ENCODE assay signal across 8 mouse cellular contexts in genomic region chr15:6708526-6709441, GRCm38 (mm10). TPM values are rescaled to one million over a fixed set of nuclear protein-coding genes. Genes with fewer than 3 reads are reported as not detected.
A peak's percentile ranks its signal among the peaks of the same experiment; 100 is the strongest.
DNase-seq lines count a peak whose midpoint lies in the region; ATAC-seq and TF ChIP-seq lines count a peak whose summit lies in the region.

No protein-coding gene starts in this region.

- peaks cover 4% of the 10 kb centered on the region for H3K4me1 ChIP-seq in cortical plate, adult 2 months (ENCODE audit: control insufficient read depth, insufficient read depth, low read length)
- H3K4me1 ChIP-seq in kidney, embryonic 15.5 days: peaks cover 29% of the 10 kb centered on the region
- peaks cover 26% of the 10 kb centered on the region for H3K4me1 ChIP-seq in lung, embryonic 15.5 days
- H3K4me1 ChIP-seq in olfactory bulb, adult 2 months (ENCODE audit: control insufficient read depth, insufficient read depth, low read length): 0 out of 2 replicates have a peak, but pooled peaks cover 2% of the 10 kb centered on the region

- H3K27me3 ChIP-seq in kidney, embryonic 15.5 days: peaks cover 10% of the 10 kb centered on the region; the same call in 1 of the 2 replicates
- peaks cover 3% of the 10 kb centered on the region; the same call in 1 of the 2 replicates for H3K27me3 ChIP-seq in lung, embryonic 15.5 days

- peak overlapping the region; percentile 99 for H3K27ac ChIP-seq in cortical plate, adult 2 months (ENCODE audit: insufficient read depth, low read length)
- H3K27ac ChIP-seq in kidney, embryonic 15.5 days: peak overlapping the region; percentile 97
- peak overlapping the region; percentile 83 for H3K27ac ChIP-seq in lung, embryonic 15.5 days
- H3K27ac ChIP-seq in olfactory bulb, adult 2 months (ENCODE audit: insufficient read depth, low read depth, low read length): 0 out of 2 replicates have a peak overlapping the region, but pooled peaks have one; percentile 33

- no peaks in the 10 kb centered on the region for H3K36me3 ChIP-seq in kidney, embryonic 15.5 days
- no peaks in the 10 kb centered on the region for H3K36me3 ChIP-seq in lung, embryonic 15.5 days

- peak; percentile 59 to 64 for DNase-seq in B cell, adult 2 months
- peak; percentile 68 for DNase-seq in ZHBTc4 (ENCODE audit: low read depth, low spot score)
- peak; percentile 58 to 63 for DNase-seq in thymus, postnatal 10 days (ENCODE audit: low spot score in 2 of 2)

- 1% methylated on average over 85 of the region's 89 CpGs for WGBS in kidney, embryonic 15.5 days
- WGBS in lung, embryonic 15.5 days: under 1% methylated on average over 64 of the region's 89 CpGs
- 2% methylated on average over 89 of the region's 89 CpGs for WGBS in olfactory bulb, adult 2 months

- TF ChIP-seq CTCF in cortical plate, adult 2 months (IDR thresholded peaks at IDR 0.05; ENCODE audit: extremely low read depth, insufficient read depth, low read length): no peak
- TF ChIP-seq CTCF in olfactory bulb, adult 2 months (IDR thresholded peaks at IDR 0.05; ENCODE audit: insufficient read depth, low read depth, low read length): no peak

- no peak for TF ChIP-seq POLR2A in cortical plate, adult 2 months (IDR thresholded peaks at IDR 0.05; ENCODE audit: extremely low read depth, insufficient read depth, low read length)
- TF ChIP-seq POLR2A in olfactory bulb, adult 2 months (IDR thresholded peaks at IDR 0.05; ENCODE audit: insufficient read depth, low read depth, low read length): no peak

- peak overlapping the region; percentile 93 for H3K4me3 ChIP-seq in cortical plate, adult 2 months (ENCODE audit: insufficient read depth, low read length)
- peak overlapping the region; percentile 95 for H3K4me3 ChIP-seq in kidney, embryonic 15.5 days (replicated peaks)
- peak overlapping the region; percentile 74 for H3K4me3 ChIP-seq in lung, embryonic 15.5 days
- peak overlapping the region; percentile 98 for H3K4me3 ChIP-seq in olfactory bulb, adult 2 months (ENCODE audit: insufficient read depth, low read depth, low read length)

- H3K4me2 ChIP-seq in kidney, embryonic 15.5 days: peak overlapping the region; percentile 92
- peak overlapping the region; percentile 90 for H3K4me2 ChIP-seq in lung, embryonic 15.5 days

- H3K9me3 ChIP-seq in kidney, embryonic 15.5 days (replicated peaks): no peaks in the 10 kb centered on the region
- H3K9me3 ChIP-seq in lung, embryonic 15.5 days: no peaks in the 10 kb centered on the region

- peak; percentile 17 for ATAC-seq in granulocyte monocyte progenitor cell, adult 5-6 weeks (replicated peaks; ENCODE audit: poor library complexity, severe bottlenecking)
- peak; percentile 78 for ATAC-seq in kidney, embryonic 15.5 days (replicated peaks; ENCODE audit: low FRiP score)
- ATAC-seq in lung, embryonic 15.5 days (ENCODE audit: borderline replicate concordance, extremely low read depth, low FRiP score, low TSS enrichment): peak; percentile 77

- H3K9ac ChIP-seq in kidney, embryonic 15.5 days: peak overlapping the region; percentile 89
- peak overlapping the region; percentile 83 for H3K9ac ChIP-seq in lung, embryonic 15.5 days

RNA-seq across cellular contexts. Expression of gene Rictor, which starts 0.6 kb away (rescaled TPM):
- 17.1 and 17.9 TPM in 2 replicates for polyA plus RNA-seq in cortical plate, adult 2 months (2012; rRNA removed)
- 19.4 and 25.6 TPM in 2 replicates for total RNA-seq in granulocyte monocyte progenitor cell, adult 5-6 weeks (2014; fragmentation: Nextera tagmentation)
- total RNA-seq in granulocyte monocyte progenitor cell, adult 5-6 weeks (2017): 25.7 and 30.9 TPM in 2 replicates
- 39.8 and 41.9 TPM in 2 replicates for polyA plus RNA-seq in kidney, embryonic 15.5 days (2015; fragmentation: Nextera tagmentation; extraction: Ambion mirVana)
- polyA plus RNA-seq in lung, embryonic 15.5 days (2015; fragmentation: Nextera tagmentation; extraction: Ambion mirVana): 41.3 and 45.5 TPM in 2 replicates
- not detected in 2 replicates for polyA plus RNA-seq in olfactory bulb, adult 2 months (2012; ENCODE audit: insufficient read depth, insufficient read length, low replicate concordance, missing spikeins)

Comparison
In these comparisons a context has a peak if more than half of its experiments do, and no peak if none do; other contexts are left out.
1. Peak in every context shown above with its lines: DNase-seq, ATAC-seq, H3K4me3 ChIP-seq and H3K27ac ChIP-seq.
2. H3K27ac ChIP-seq: peak in every context shown above with its lines; median percentile 99 in cortical plate, adult 2 months; 97 in kidney, embryonic 15.5 days; 83 in lung, embryonic 15.5 days; 33 in olfactory bulb, adult 2 months.
3. ATAC-seq: peak in every context shown above with its lines; median percentile 78 in kidney, embryonic 15.5 days; 77 in lung, embryonic 15.5 days; 17 in granulocyte monocyte progenitor cell, adult 5-6 weeks.